Mouse (Mus musculus) limb, embryonic 12.5 days (tissue): Measurements from ENCODE around the gene Ell. TPM values are rescaled to one million over a fixed set of nuclear protein-coding genes. Genes with fewer than 3 reads are reported as not detected.

Experiments used
- ATAC-seq: fragments of 200-750 bp; cut with Nextera tagmentation; 2 replicates; pipeline ENCODE4 v1.8.0; 2017; ENCODE audit warnings: low read depth, moderate TSS enrichment; ENCODE audit not compliant: insufficient number of reproducible peaks, insufficient read depth, low FRiP score, low TSS enrichment
- H3K27ac ChIP-seq: fragments of 300-500 bp; sonication (generic); 2 replicates; pipeline ENCODE4 v1.5.1; 2016; ENCODE audit warnings: mild to moderate bottlenecking, moderate library complexity
- H3K27me3 ChIP-seq: fragments of 300-500 bp; sonication (generic); 2 replicates; pipeline ENCODE4 v1.6.1; 2016; ENCODE audit warnings: mild to moderate bottlenecking, moderate library complexity
- H3K36me3 ChIP-seq: fragments of 300-500 bp; sonication (generic); 2 replicates; pipeline ENCODE4 v1.6.1; 2016; ENCODE audit warnings: mild to moderate bottlenecking, moderate library complexity
- H3K4me1 ChIP-seq: fragments of 300-500 bp; sonication (generic); replicated peaks from 2 replicates; pipeline ENCODE4 v1.6.1; 2016
- H3K4me2 ChIP-seq: fragments of 300-500 bp; sonication (generic); 2 replicates; pipeline ENCODE4 v1.6.1; 2016; ENCODE audit warnings: mild to moderate bottlenecking, moderate library complexity
- H3K4me3 ChIP-seq: fragments of 300-500 bp; sonication (generic); replicated peaks from 2 replicates; pipeline ENCODE4 v1.5.1; 2016; ENCODE audit warnings: mild to moderate bottlenecking
- H3K9ac ChIP-seq: fragments of 300-500 bp; sonication (generic); replicated peaks from 2 replicates; pipeline ENCODE4 v1.6.1; 2016; ENCODE audit warnings: mild to moderate bottlenecking, moderate library complexity
- H3K9me3 ChIP-seq: fragments of 300-500 bp; sonication (generic); 2 replicates; pipeline ENCODE4 v1.6.1; 2016; ENCODE audit warnings: mild to moderate bottlenecking, moderate library complexity
- WGBS: fragments of 180-500 bp; shearing (Covaris S2); methylation state at CpG from one replicate; pipeline ENCODE4 v1.1.7; 2016; 5-methylcytosine and 5-hydroxymethylcytosine counted together
- polyA plus RNA-seq: library from polyadenylated mRNA; unstranded; fragments of >200 nt; fragmentation: Nextera tagmentation; extraction: Ambion mirVana; gene quantifications from 2 replicates; pipeline ENCODE4 v1.2.1, GENCODE M21; 2016

Ell gene
- polyA plus RNA-seq, 1 experiment from 2014 or later: 18.7 TPM

- H3K4me3 ChIP-seq: peak overlapping the region; percentile 28
- H3K27ac ChIP-seq: peak overlapping the region; percentile 87
- H3K27me3 ChIP-seq: no peaks in the 10 kb centered on the region; the same call in 1 of the 2 replicates
- no peaks in the 10 kb centered on the region; the same call in 1 of the 2 replicates for H3K9me3 ChIP-seq
- ATAC-seq: no peak
- peaks cover 62% of the 10 kb centered on the region for H3K4me1 ChIP-seq
- 0 out of 2 replicates have a peak overlapping the region, but pooled peaks have one; percentile 18 for H3K9ac ChIP-seq
- 14% methylated on average over 10 of the region's 10 CpGs for WGBS
- H3K36me3 ChIP-seq: peaks cover 61% of the 10 kb centered on the region
- H3K4me2 ChIP-seq: peak overlapping the region; percentile 54
These were observed 61.4 kb downstream of the Ell start for GRCm38 (mm10) chr8:70600473-70601270.

- Histone ChIP-seq H3K27me3 (no peaks in the 10 kb centered on the region; the same call in 1 of the 2 replicates), H3K4me1 (peaks cover 62% of the 10 kb centered on the region), H3K4me2 (peak overlapping the region; percentile 54), H3K27ac (peak overlapping the region; percentile 87), H3K9ac (no peak overlapping the region), H3K9me3 (no peaks in the 10 kb centered on the region; the same call in 1 of the 2 replicates), H3K4me3 (peak overlapping the region; percentile 28), H3K36me3 (peaks cover 55% of the 10 kb centered on the region)
- ATAC-seq: peak; percentile 15; the same call in 1 of the 2 replicates
- WGBS: 3% methylated on average over 26 of the region's 26 CpGs
These were observed 62.0 kb downstream of the Ell start for GRCm38 (mm10) chr8:70601271-70601649.

GRCm38 (mm10) chr8:70602139-70602811 is 63.0 kb downstream of the Ell start:
- WGBS: 94% methylated on average over 13 of the region's 13 CpGs
- Histone ChIP-seq H3K27ac (peak overlapping the region; percentile 18; the same call in 1 of the 2 replicates), H3K9ac (no peak overlapping the region), H3K4me3 (no peak overlapping the region), H3K27me3 (no peaks in the 10 kb centered on the region; the same call in 1 of the 2 replicates), H3K9me3 (no peaks in the 10 kb centered on the region; the same call in 1 of the 2 replicates), H3K36me3 (peaks cover 45% of the 10 kb centered on the region), H3K4me2 (no peak overlapping the region), H3K4me1 (peaks cover 64% of the 10 kb centered on the region)
- ATAC-seq: no peak

GRCm38 (mm10) chr8:70604558-70604957 is 65.3 kb downstream of the Ell start:
- H3K27me3 ChIP-seq: no peaks in the 10 kb centered on the region
- ATAC-seq: no peak
- peaks cover 34% of the 10 kb centered on the region for H3K36me3 ChIP-seq
- no peak overlapping the region for H3K9ac ChIP-seq
- no peak overlapping the region for H3K4me2 ChIP-seq
- H3K4me3 ChIP-seq: no peak overlapping the region
- H3K27ac ChIP-seq: no peak overlapping the region
- no peaks in the 10 kb centered on the region; the same call in 1 of the 2 replicates for H3K9me3 ChIP-seq
- 90% methylated on average over 7 of the region's 7 CpGs for WGBS
- peaks cover 60% of the 10 kb centered on the region for H3K4me1 ChIP-seq

GRCm38 (mm10) chr8:70605871-70606779 is 66.9 kb downstream of the Ell start:
- no peak for ATAC-seq
- H3K27ac ChIP-seq: peak overlapping the region; percentile 50; the same call in 1 of the 2 replicates
- H3K4me2 ChIP-seq: peak overlapping the region; percentile 95
- no peaks in the 10 kb centered on the region for H3K27me3 ChIP-seq
- peak overlapping the region; percentile 81 for H3K4me3 ChIP-seq
- peak overlapping the region; percentile 90; the same call in 1 of the 2 replicates for H3K9ac ChIP-seq
- peaks cover 53% of the 10 kb centered on the region for H3K4me1 ChIP-seq
- peaks cover 25% of the 10 kb centered on the region for H3K36me3 ChIP-seq
- 87% methylated on average over 9 of the region's 9 CpGs for WGBS
- H3K9me3 ChIP-seq: no peaks in the 10 kb centered on the region; the same call in 1 of the 2 replicates

- Histone ChIP-seq H3K4me1 (peaks cover 52% of the 10 kb centered on the region), H3K27me3 (no peaks in the 10 kb centered on the region), H3K36me3 (peaks cover 21% of the 10 kb centered on the region), H3K9ac (peak overlapping the region; percentile 90), H3K4me3 (peak overlapping the region; percentile 81), H3K9me3 (no peaks in the 10 kb centered on the region; the same call in 1 of the 2 replicates), H3K4me2 (peak overlapping the region; percentile 95), H3K27ac (peak overlapping the region; percentile 99)
- ATAC-seq: no peak
- WGBS: 58% methylated on average over 18 of the region's 18 CpGs
These were observed 67.7 kb downstream of the Ell start for GRCm38 (mm10) chr8:70606780-70607602.

GRCm38 (mm10) chr8:70607603-70607897 is 68.3 kb downstream of the Ell start:
- no peaks in the 10 kb centered on the region for H3K27me3 ChIP-seq

GRCm38 (mm10) chr8:70607898-70608748 is 68.9 kb downstream of the Ell start:
- Histone ChIP-seq H3K9ac (peak overlapping the region; percentile 90), H3K9me3 (no peaks in the 10 kb centered on the region; the same call in 1 of the 2 replicates), H3K27ac (peak overlapping the region; percentile 99), H3K4me3 (peak overlapping the region; percentile 81), H3K36me3 (peaks cover 10% of the 10 kb centered on the region; the same call in 1 of the 2 replicates), H3K27me3 (no peaks in the 10 kb centered on the region), H3K4me2 (peak overlapping the region; percentile 95), H3K4me1 (peaks cover 52% of the 10 kb centered on the region)
- 1% methylated on average over 84 of the region's 84 CpGs for WGBS
- no peak for ATAC-seq

More at GRCm38 (mm10) chr8:70607603-70607897, 68.3 kb downstream of the Ell start:
- ATAC-seq: no peak
- WGBS: 19% methylated on average over 6 of the region's 6 CpGs
- peaks cover 52% of the 10 kb centered on the region for H3K4me1 ChIP-seq
- H3K4me2 ChIP-seq: peak overlapping the region; percentile 95
- H3K36me3 ChIP-seq: peaks cover 15% of the 10 kb centered on the region
- peak overlapping the region; percentile 90 for H3K9ac ChIP-seq
- H3K9me3 ChIP-seq: no peaks in the 10 kb centered on the region; the same call in 1 of the 2 replicates
- H3K27ac ChIP-seq: peak overlapping the region; percentile 99
- peak overlapping the region; percentile 81 for H3K4me3 ChIP-seq

- Histone ChIP-seq H3K9ac (peak within 1 kb of the TSS; percentile 90), H3K4me3 (peak within 1 kb of the TSS; percentile 81), H3K9me3 (no peaks in the 10 kb centered on the region), H3K27me3 (no peaks in the 10 kb centered on the region), H3K4me2 (peak within 1 kb of the TSS; percentile 95), H3K4me1 (peaks cover 52% of the 10 kb centered on the region), H3K36me3 (0 out of 2 replicates have a peak, but pooled peaks cover 2% of the 10 kb centered on the region), H3K27ac (peak within 1 kb of the TSS; percentile 99)
- WGBS: 5% methylated on average over 26 of the region's 26 CpGs
- peak; percentile 3; the same call in 1 of the 2 replicates for ATAC-seq
These were observed 69.6 kb downstream of the Ell start, which contains the start of gene Ssbp4 for GRCm38 (mm10) chr8:70608749-70609367. Gene Ssbp4 (minus strand): TSS chr8:70608872.
